Mouse (Mus musculus) small intestine, adult 2 months (tissue): ENCODE results near the gene Amh.

Experiments used
- CTCF ChIP-seq: fragments of 200-500 bp; IDR thresholded peaks from 2 replicates; pipeline ENCODE4 v1.5.1; 2012; ENCODE audit warnings: low read depth, mild to moderate bottlenecking, control low read depth, inconsistent platforms, low read length, moderate library complexity, mixed read lengths; ENCODE audit not compliant: insufficient replicate concordance, insufficient read length; ENCODE audit errors: extremely low read depth
- POLR2A ChIP-seq: fragments of 200-500 bp; IDR thresholded peaks from 2 replicates; pipeline ENCODE4 v1.6.1; 2012; ENCODE audit warnings: low read depth, mild to moderate bottlenecking, control low read depth, inconsistent platforms, low read length, moderate library complexity

- TF ChIP-seq CTCF = no peak
- TF ChIP-seq POLR2A = no peak
These were observed at the start of gene Amh for GRCm38 (mm10) chr10:80804916-80805315.
